Mouse (Mus musculus): Measurements from ENCODE around the gene Sgpl1. TPM values are rescaled to one million over a fixed set of nuclear protein-coding genes. Genes with fewer than 3 reads are reported as not detected.

Sgpl1 gene
- polyA plus RNA-seq, 1 experiment from 2014 or later: 33.7 TPM

DNA sequence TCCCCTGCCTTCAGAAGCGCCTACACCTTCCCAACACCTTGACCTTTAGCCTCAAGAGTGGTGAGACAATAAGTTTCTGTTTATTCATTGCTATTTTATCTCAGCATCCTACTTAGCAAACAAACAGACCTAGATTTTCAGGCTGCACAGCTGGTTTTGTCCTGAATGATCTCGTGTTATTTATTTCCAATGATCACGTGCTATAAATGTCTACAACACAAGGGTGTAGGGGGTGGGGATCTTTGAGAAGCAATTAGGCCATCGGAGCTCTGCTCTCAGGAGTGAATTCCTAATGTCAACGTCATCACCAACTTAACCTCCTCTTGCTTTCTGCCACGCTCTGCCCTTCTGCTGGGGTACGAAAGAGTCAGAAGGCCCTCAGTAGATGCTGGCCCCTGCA, 12.6 kb upstream of the Sgpl1 start:
- DNase-seq (ENCODE audit: low spot score) (no peak), ATAC-seq (no peak)
- H3K4me1 ChIP-seq (ENCODE audit: insufficient read depth, low read depth, low read length): no peaks in the 10 kb centered on the region
- no peaks in the 10 kb centered on the region for H3K36me3 ChIP-seq (ENCODE audit: insufficient read depth, low read length)
- H3K4me2 ChIP-seq (replicated peaks; ENCODE audit: low read depth, low read length): no peak overlapping the region
- no peaks in the 10 kb centered on the region for H3K9me3 ChIP-seq (ENCODE audit: low read length)
- no peaks in the 10 kb centered on the region for H3K27me3 ChIP-seq (replicated peaks; ENCODE audit: insufficient read depth, low read length)
- no peak overlapping the region for H3K9ac ChIP-seq (replicated peaks; ENCODE audit: low read depth)
- 55% methylated on average over 7 of the region's 7 CpGs for WGBS
- TF ChIP-seq CTCF (IDR thresholded peaks at IDR 0.05): no peak
- no peak for TF ChIP-seq EP300 (IDR thresholded peaks at IDR 0.05)
- H3K4me3 ChIP-seq (ENCODE audit: low read depth, low read length): no peak overlapping the region
- no peak overlapping the region for H3K27ac ChIP-seq (ENCODE audit: low read length)

DNA sequence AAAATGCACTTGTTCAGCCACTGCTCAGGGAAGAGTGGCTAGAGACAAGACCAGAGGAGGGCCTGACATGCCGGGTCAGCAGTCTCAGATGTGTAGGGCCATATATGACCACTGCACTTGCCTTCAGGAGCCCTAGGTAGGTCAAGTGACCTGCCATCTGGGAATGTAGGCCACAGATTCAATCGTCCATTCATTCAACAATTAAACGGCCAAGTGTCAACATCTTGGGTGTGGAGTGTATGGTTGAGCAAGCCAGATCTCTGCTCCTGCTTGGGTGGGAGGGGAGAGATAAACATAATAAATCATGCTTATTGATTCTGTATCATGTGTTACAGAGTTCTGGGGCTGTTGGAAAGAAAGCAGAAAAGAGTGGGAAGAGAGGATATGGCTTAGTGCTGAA, 11.1 kb upstream of the Sgpl1 start:
- Histone ChIP-seq H3K36me3 (ENCODE audit: insufficient read depth, low read length) (no peaks in the 10 kb centered on the region), H3K9ac (replicated peaks; ENCODE audit: low read depth) (no peak overlapping the region), H3K4me2 (replicated peaks; ENCODE audit: low read depth, low read length) (no peak overlapping the region), H3K27me3 (replicated peaks; ENCODE audit: insufficient read depth, low read length) (no peaks in the 10 kb centered on the region), H3K4me3 (ENCODE audit: low read depth, low read length) (no peak overlapping the region), H3K27ac (ENCODE audit: low read length) (no peak overlapping the region), H3K9me3 (ENCODE audit: low read length) (no peaks in the 10 kb centered on the region), H3K4me1 (ENCODE audit: insufficient read depth, low read depth, low read length) (no peaks in the 10 kb centered on the region)
- TF ChIP-seq EP300 (IDR thresholded peaks at IDR 0.05): no peak
- TF ChIP-seq CTCF (IDR thresholded peaks at IDR 0.05): no peak
- DNase-seq (ENCODE audit: low spot score) (no peak), ATAC-seq (no peak)
- WGBS: 49% methylated on average over 3 of the region's 3 CpGs

DNA sequence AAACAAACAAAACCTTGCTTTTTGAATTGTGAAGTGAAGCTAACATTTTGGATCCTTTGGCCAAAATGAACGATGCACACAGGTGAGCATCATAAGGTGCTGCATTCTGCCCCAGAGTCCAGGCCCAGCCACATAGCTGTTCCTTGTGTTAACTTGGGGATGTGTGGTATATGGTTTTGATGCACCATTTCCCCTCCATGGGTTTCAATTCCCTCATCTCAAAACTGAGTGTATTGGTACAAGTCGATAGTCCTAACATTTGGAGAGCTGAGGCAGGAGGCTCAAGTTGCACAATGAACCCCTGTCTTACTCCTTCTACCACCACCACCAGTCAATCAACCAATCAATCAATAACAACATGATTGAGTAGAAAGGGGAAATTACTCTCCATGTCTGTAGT, 8.9 kb upstream of the Sgpl1 start:
- Histone ChIP-seq H3K27me3 (replicated peaks; ENCODE audit: insufficient read depth, low read length) (no peaks in the 10 kb centered on the region), H3K36me3 (ENCODE audit: insufficient read depth, low read length) (no peaks in the 10 kb centered on the region), H3K27ac (ENCODE audit: low read length) (no peak overlapping the region), H3K9me3 (ENCODE audit: low read length) (no peaks in the 10 kb centered on the region), H3K4me3 (ENCODE audit: low read depth, low read length) (no peak overlapping the region), H3K4me2 (replicated peaks; ENCODE audit: low read depth, low read length) (no peak overlapping the region), H3K4me1 (ENCODE audit: insufficient read depth, low read depth, low read length) (no peaks in the 10 kb centered on the region), H3K9ac (replicated peaks; ENCODE audit: low read depth) (no peak overlapping the region)
- DNase-seq (ENCODE audit: low spot score) (no peak), ATAC-seq (no peak)
- TF ChIP-seq CTCF (IDR thresholded peaks at IDR 0.05) (no peak), EP300 (IDR thresholded peaks at IDR 0.05) (no peak)
- 88% methylated on average over 2 of the region's 2 CpGs for WGBS

DNA sequence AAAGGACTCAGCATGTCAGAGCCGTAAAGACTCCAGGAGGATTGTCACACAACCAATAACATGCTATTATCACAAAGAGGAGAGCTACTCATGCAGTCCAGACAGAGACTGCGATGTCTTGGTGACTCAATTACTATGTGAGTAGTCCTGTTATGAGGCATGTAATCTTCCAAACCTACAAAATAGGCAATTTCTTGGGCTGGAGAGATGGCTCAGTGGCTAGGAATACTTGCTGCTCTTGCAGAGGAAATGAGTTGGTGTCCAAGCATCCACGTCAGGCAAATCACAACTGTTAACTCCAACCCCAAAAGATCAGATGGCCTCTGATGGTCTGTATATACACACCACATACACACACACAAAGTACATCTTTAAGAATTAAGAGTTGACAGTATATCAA, 8.1 kb upstream of the Sgpl1 start:
- whole genome bisulfite sequencing: 71% methylated on average over 3 of the region's 3 CpGs
- no peak for ATAC-seq

DNA sequence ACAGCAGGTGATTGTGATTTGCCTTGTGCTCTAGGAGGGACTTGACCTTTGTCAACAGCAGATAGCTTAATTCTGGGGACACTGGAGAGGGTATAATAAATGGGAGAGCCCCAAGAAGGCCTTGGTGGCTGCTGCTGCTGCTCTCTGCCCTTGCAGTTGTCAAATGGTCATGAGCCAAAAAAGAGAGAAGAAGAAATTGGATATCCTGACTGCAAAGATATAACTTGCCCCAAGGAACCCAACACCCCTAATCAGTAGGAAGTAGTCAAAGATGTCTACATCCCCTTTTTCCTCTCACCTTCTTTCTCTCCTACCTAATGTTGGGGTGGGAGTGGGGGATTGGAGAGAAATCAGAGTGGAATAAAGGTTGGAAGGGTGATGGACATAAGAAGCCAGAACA, 4.6 kb upstream of the Sgpl1 start:
- DNase-seq (ENCODE audit: low spot score): no peak
- Histone ChIP-seq H3K4me1 (ENCODE audit: insufficient read depth, low read depth, low read length) (no peaks in the 10 kb centered on the region), H3K4me3 (ENCODE audit: low read depth, low read length) (no peak overlapping the region), H3K27me3 (replicated peaks; ENCODE audit: insufficient read depth, low read length) (no peaks in the 10 kb centered on the region), H3K4me2 (replicated peaks; ENCODE audit: low read depth, low read length) (no peak overlapping the region), H3K36me3 (ENCODE audit: insufficient read depth, low read length) (no peaks in the 10 kb centered on the region), H3K27ac (ENCODE audit: low read length) (no peak overlapping the region), H3K9me3 (ENCODE audit: low read length) (no peaks in the 10 kb centered on the region), H3K9ac (replicated peaks; ENCODE audit: low read depth) (no peak overlapping the region)
- ATAC-seq: no peak
- TF ChIP-seq EP300 (IDR thresholded peaks at IDR 0.05) (no peak), CTCF (IDR thresholded peaks at IDR 0.05) (no peak)

More for the DNA sequence above, 8.1 kb upstream of the Sgpl1 start:
- H3K9me3 ChIP-seq (ENCODE audit: low read length): no peaks in the 10 kb centered on the region
- no peaks in the 10 kb centered on the region for H3K27me3 ChIP-seq (replicated peaks; ENCODE audit: insufficient read depth, low read length)
- DNase-seq (ENCODE audit: low spot score): no peak
- H3K4me1 ChIP-seq (ENCODE audit: insufficient read depth, low read depth, low read length): no peaks in the 10 kb centered on the region
- H3K4me3 ChIP-seq (ENCODE audit: low read depth, low read length): no peak overlapping the region
- H3K4me2 ChIP-seq (replicated peaks; ENCODE audit: low read depth, low read length): no peak overlapping the region
- H3K36me3 ChIP-seq (ENCODE audit: insufficient read depth, low read length): no peaks in the 10 kb centered on the region
- H3K27ac ChIP-seq (ENCODE audit: low read length): no peak overlapping the region
- TF ChIP-seq CTCF (IDR thresholded peaks at IDR 0.05) (no peak), EP300 (IDR thresholded peaks at IDR 0.05) (no peak)
- H3K9ac ChIP-seq (replicated peaks; ENCODE audit: low read depth): no peak overlapping the region

DNA sequence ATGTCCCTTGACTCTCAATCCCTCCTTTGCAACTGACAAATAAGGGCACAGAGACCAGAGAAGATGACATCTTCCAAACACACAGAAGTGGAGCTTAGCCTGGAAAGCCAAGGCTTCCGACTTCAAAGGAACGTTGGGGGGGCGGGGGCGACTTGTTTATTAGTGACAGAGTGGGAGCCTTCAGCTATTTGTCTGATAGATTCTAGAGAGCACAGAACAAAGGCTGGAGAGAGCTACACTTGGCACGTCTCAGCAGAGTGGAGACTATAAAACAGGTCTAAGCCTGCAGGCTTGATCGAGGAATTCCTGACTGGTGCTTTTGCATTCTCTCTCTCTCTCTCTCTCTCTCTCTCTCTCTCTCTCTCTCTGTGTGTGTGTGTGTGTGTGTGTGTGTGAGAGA, 3.1 kb upstream of the Sgpl1 start:
- no peak overlapping the region for H3K4me2 ChIP-seq (replicated peaks; ENCODE audit: low read depth, low read length)
- peaks cover 2% of the 10 kb centered on the region; the same call in 1 of the 2 replicates for H3K4me1 ChIP-seq (ENCODE audit: insufficient read depth, low read depth, low read length)
- DNase-seq (ENCODE audit: low spot score) (peak; percentile 13), ATAC-seq (no peak)
- WGBS: 18% methylated on average over 6 of the region's 6 CpGs
- no peaks in the 10 kb centered on the region for H3K9me3 ChIP-seq (ENCODE audit: low read length)
- no peak overlapping the region for H3K9ac ChIP-seq (replicated peaks; ENCODE audit: low read depth)
- H3K27ac ChIP-seq (ENCODE audit: low read length): no peak overlapping the region
- H3K4me3 ChIP-seq (ENCODE audit: low read depth, low read length): no peak overlapping the region
- H3K27me3 ChIP-seq (replicated peaks; ENCODE audit: insufficient read depth, low read length): no peaks in the 10 kb centered on the region
- no peak for TF ChIP-seq CTCF (IDR thresholded peaks at IDR 0.05)
- TF ChIP-seq EP300 (IDR thresholded peaks at IDR 0.05): no peak
- no peaks in the 10 kb centered on the region for H3K36me3 ChIP-seq (ENCODE audit: insufficient read depth, low read length)

DNA sequence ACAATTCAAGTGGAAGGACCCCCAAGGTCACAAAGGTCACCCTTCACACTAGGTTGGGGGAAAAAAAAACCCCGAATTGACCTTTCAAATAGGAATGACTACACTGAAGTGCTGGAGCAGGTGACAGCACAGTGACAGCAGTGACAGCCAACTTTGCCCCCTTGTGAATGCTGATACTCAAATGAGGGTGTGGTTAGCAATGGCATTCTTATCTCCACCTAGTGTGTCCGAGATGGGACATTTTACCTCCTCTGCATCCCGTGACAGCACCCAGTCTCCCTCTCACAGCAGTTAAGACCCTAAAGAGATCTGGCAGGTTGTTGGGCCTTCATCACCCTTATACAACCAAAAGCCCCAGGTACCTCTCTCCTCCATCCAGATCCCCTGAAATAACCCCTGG, 2.0 kb upstream of the Sgpl1 start:
- no peak overlapping the region for H3K4me3 ChIP-seq (ENCODE audit: low read depth, low read length)
- DNase-seq (ENCODE audit: low spot score): no peak
- no peak overlapping the region for H3K27ac ChIP-seq (ENCODE audit: low read length)
- no peaks in the 10 kb centered on the region for H3K36me3 ChIP-seq (ENCODE audit: insufficient read depth, low read length)
- no peak for ATAC-seq
- H3K9me3 ChIP-seq (ENCODE audit: low read length): no peaks in the 10 kb centered on the region
- H3K9ac ChIP-seq (replicated peaks; ENCODE audit: low read depth): no peak overlapping the region
- H3K4me2 ChIP-seq (replicated peaks; ENCODE audit: low read depth, low read length): no peak overlapping the region
- no peaks in the 10 kb centered on the region for H3K27me3 ChIP-seq (replicated peaks; ENCODE audit: insufficient read depth, low read length)
- H3K4me1 ChIP-seq (ENCODE audit: insufficient read depth, low read depth, low read length): peaks cover 6% of the 10 kb centered on the region; the same call in 1 of the 2 replicates
- TF ChIP-seq CTCF (IDR thresholded peaks at IDR 0.05) (no peak), EP300 (IDR thresholded peaks at IDR 0.05) (no peak)
- 71% methylated on average over 3 of the region's 3 CpGs for WGBS
